Mouse (Mus musculus) hindbrain, embryonic 15.5 days (tissue): ENCODE results near the gene Itgav. TPM values are rescaled to one million over a fixed set of nuclear protein-coding genes. Genes with fewer than 3 reads are reported as not detected.
"Not testable (repeated sequence)": the region's sequence is repeated elsewhere in the genome, so short reads cannot be mapped to it uniquely, and the experiment has no call there.

ENCODE experiments used
- ATAC-seq: fragments of 200-750 bp; cut with Nextera tagmentation; 2 replicates; pipeline ENCODE4 v1.8.0; 2017; ENCODE audit warnings: low read depth, moderate number of reproducible peaks, moderate TSS enrichment; ENCODE audit not compliant: low FRiP score
- H3K27ac ChIP-seq: fragments of 300-500 bp; sonication (generic); replicated peaks from 2 replicates; pipeline ENCODE4 v1.5.1; 2015; ENCODE audit warnings: mild to moderate bottlenecking, inconsistent platforms
- H3K27me3 ChIP-seq: fragments of 300-500 bp; sonication (generic); 2 replicates; pipeline ENCODE4 v1.6.1; 2015; ENCODE audit warnings: control low read depth, inconsistent platforms
- H3K36me3 ChIP-seq: fragments of 300-500 bp; sonication (generic); 2 replicates; pipeline ENCODE4 v1.6.1; 2015; ENCODE audit warnings: control low read depth, inconsistent platforms
- H3K4me1 ChIP-seq: fragments of 300-500 bp; sonication (generic); replicated peaks from 2 replicates; pipeline ENCODE4 v1.6.1; 2015; ENCODE audit warnings: control low read depth, inconsistent platforms
- H3K4me2 ChIP-seq: fragments of 300-500 bp; sonication (generic); 2 replicates; pipeline ENCODE4 v1.6.1; 2015; ENCODE audit warnings: moderate library complexity, mild to moderate bottlenecking, inconsistent platforms
- H3K4me3 ChIP-seq: fragments of 300-500 bp; sonication (generic); 2 replicates; pipeline ENCODE4 v1.5.1; 2015; ENCODE audit warnings: mild to moderate bottlenecking, inconsistent platforms
- H3K9ac ChIP-seq: fragments of 300-500 bp; sonication (generic); 2 replicates; pipeline ENCODE4 v1.6.1; 2015; ENCODE audit warnings: inconsistent platforms
- H3K9me3 ChIP-seq: fragments of 300-500 bp; sonication (generic); 2 replicates; pipeline ENCODE4 v1.6.1; 2016; ENCODE audit warnings: control low read depth, inconsistent platforms
- WGBS: fragments of 180-500 bp; shearing (Covaris S2); methylation state at CpG from one replicate; pipeline ENCODE4 v1.1.7; 2015; 5-methylcytosine and 5-hydroxymethylcytosine counted together
- polyA plus RNA-seq: library from polyadenylated mRNA; unstranded; fragments of >200 nt; fragmentation: Nextera tagmentation; extraction: Ambion mirVana; gene quantifications from 2 replicates; pipeline ENCODE4 v1.2.1, GENCODE M21; 2015

Itgav gene
- polyA plus RNA-seq, 1 experiment from 2014 or later = 26.5 TPM

DNA sequence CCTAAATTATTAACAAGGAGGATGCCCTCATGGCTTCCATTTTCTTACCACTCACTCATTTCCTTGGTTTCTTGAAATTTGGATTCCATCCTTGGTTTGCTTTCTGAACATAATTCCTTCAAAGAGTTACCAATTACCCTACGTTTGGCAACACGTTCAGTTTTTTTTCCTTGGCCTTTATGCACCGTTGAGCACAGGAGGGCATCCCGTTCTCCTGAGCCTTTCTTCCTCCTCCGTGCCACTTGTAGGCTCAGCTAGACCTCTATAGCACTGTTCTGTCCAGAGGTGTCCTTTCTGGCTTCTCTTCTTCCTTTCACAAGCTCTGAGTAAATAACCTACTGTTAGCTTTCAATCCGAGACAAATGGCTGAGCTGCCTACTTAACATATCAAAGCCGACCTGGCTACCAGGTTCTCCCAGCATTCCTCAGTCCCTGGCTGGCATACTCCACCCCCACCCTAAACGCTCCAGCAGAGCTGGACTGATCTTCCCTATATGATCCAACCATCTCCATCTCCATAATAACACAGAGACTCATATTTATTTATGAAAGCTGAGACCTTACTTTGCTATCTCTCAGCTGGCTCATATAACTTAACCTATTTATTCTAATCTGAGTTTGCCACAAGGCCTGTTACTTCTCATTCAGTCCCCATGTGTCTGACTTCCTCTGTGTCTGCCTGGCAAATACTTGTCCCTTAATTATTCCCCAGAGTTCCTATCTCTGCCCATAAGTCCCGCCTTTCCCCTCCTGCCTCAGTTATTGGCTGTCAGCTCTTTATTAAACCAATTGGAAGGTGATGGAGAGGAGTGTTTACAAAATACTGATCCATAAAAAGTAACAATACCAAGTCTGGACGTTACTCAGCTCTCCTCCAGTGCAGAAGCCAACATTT, 31.3 kb upstream of the Itgav start:
- Histone ChIP-seq H3K4me1 (no peaks in the 10 kb centered on the region; the same call in 1 of the 2 replicates), H3K9ac (no peak overlapping the region), H3K4me3 (no peak overlapping the region), H3K27me3 (no peaks in the 10 kb centered on the region), H3K27ac (no peak overlapping the region), H3K4me2 (no peak overlapping the region), H3K36me3 (no peaks in the 10 kb centered on the region), H3K9me3 (peaks cover 7% of the 10 kb centered on the region; the same call in 1 of the 2 replicates)
- 18% methylated on average over 10 of the region's 10 CpGs for WGBS
- no peak for ATAC-seq

DNA sequence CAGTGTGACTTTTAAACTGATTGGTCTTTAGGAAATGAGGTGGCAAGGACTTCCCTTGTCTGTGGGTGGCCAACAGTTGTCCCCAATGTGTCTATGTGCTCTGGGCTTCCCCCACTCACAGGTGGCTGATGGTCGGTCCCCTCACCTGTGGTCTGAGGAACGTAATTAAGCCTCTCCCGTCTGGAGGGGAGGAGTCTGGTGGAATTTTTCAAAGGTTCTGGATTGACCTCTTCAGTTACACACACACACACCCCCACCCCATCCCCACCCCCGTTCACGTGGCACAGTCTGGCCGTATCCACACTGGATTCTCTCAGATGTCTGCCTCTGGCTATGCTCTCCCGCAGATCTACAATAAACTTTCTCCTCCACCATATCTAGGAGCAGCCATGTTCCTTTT, 30.1 kb upstream of the Itgav start:
- no peaks in the 10 kb centered on the region; the same call in 1 of the 2 replicates for H3K4me1 ChIP-seq
- WGBS = 84% methylated on average over 7 of the region's 7 CpGs

DNA sequence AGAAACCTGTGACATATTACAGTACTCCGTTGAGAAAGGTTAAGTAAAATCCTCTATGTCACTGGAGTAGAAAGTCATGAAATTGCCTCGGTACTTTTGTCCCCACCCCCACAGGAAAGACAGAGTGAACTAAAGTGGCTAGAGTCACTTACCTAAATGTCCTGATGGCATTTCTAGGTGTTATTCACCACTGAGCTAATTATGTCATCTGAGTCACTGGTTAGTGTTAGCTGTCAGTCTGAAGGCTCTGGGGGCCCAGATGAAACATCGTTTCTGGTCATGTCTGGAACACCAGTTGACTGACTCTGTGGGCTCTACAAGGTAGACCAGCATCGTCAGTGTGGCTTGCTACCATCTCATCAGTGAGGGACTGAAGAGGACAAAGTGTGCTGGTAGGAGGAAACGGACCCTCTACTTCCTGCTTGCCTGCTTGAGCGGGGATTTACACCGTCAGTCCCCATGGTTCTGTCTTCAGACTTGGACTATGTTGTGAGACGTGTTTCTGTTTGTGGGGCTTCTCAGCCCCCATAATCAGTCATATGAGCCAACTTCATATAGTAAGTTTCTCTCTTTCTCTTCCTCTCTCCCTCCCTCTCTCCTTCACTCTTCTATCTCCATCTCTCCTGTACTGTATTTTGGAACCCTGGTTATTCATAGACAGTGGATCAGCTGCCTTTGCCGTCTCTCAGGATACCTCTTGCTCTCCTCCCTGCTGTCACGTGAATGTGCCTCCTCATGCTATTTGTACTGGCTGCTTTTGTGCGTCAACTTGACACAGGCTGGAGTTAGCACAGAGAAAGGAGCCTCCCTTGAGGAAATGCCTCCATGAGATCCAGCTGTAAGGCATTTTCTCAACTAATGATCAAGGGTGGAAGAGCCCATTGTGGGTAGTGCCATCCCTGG, 28.6 kb upstream of the Itgav start:
- no peaks in the 10 kb centered on the region for H3K36me3 ChIP-seq
- no peak overlapping the region for H3K27ac ChIP-seq
- no peak overlapping the region for H3K9ac ChIP-seq
- no peaks in the 10 kb centered on the region for H3K27me3 ChIP-seq
- H3K9me3 ChIP-seq = no peaks in the 10 kb centered on the region
- WGBS = 78% methylated on average over 11 of the region's 11 CpGs
- no peak overlapping the region for H3K4me2 ChIP-seq
- H3K4me3 ChIP-seq = no peak overlapping the region
- ATAC-seq = no peak
- H3K4me1 ChIP-seq = no peaks in the 10 kb centered on the region; the same call in 1 of the 2 replicates

More for the DNA sequence above, 30.1 kb upstream of the Itgav start:
- no peak for ATAC-seq
- H3K27me3 ChIP-seq = no peaks in the 10 kb centered on the region
- no peak overlapping the region for H3K4me2 ChIP-seq
- H3K4me3 ChIP-seq = no peak overlapping the region
- H3K9ac ChIP-seq = no peak overlapping the region
- no peak overlapping the region for H3K27ac ChIP-seq
- H3K36me3 ChIP-seq = no peaks in the 10 kb centered on the region
- no peaks in the 10 kb centered on the region for H3K9me3 ChIP-seq

DNA sequence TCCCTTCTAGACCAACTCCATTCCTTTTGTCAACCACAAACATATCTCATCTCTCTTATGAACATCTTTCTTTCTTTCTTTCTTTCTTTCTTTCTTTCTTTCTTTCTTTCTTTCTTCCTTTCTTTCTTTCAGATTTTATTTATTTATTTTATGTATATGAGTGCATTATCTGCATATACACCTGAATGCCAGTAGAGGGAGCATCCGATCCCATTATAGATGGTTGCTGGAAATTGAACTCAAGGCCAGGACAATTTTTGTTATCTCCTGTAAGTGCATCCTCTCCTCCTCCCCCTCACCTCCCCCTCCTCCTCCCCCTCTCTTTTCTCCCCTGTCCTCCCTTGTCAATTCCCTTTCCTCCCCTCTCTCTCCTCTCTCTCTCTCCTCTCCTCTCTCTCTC, 25.7 kb upstream of the Itgav start:
- H3K27ac ChIP-seq = no peak overlapping the region
- H3K4me3 ChIP-seq = no peak overlapping the region
- no peaks in the 10 kb centered on the region for H3K9me3 ChIP-seq
- H3K4me1 ChIP-seq = no peaks in the 10 kb centered on the region
- no peaks in the 10 kb centered on the region for H3K36me3 ChIP-seq
- no peak overlapping the region for H3K9ac ChIP-seq
- whole genome bisulfite sequencing = 88% methylated on average over 1 of the region's 1 CpGs
- H3K4me2 ChIP-seq = no peak overlapping the region
- no peaks in the 10 kb centered on the region for H3K27me3 ChIP-seq
- no peak for ATAC-seq

DNA sequence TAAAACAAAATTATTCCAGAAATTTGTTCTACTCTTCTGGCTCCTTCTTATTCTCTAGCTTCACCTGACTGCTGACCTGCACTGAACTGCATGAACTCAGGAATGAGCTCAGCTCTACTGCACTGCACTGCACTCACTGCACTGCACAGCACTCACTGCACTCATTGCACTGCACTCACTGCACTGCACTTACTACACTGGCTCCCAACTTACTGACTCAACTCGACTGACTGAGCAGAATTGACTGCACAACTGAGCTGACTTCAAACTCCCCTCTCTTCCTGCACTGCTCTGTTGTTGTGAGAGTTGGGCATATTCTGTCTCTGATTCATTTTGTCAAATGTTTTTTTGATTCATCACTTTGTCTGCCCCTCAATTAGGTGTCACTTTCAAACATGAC, 24.9 kb upstream of the Itgav start:
- no peak overlapping the region for H3K4me3 ChIP-seq
- no peaks in the 10 kb centered on the region for H3K9me3 ChIP-seq
- no peak overlapping the region for H3K27ac ChIP-seq
- H3K36me3 ChIP-seq = no peaks in the 10 kb centered on the region
- no peaks in the 10 kb centered on the region for H3K4me1 ChIP-seq
- H3K9ac ChIP-seq = no peak overlapping the region
- WGBS = 59% methylated on average over 1 of the region's 1 CpGs
- ATAC-seq = no peak
- H3K27me3 ChIP-seq = no peaks in the 10 kb centered on the region
- no peak overlapping the region for H3K4me2 ChIP-seq

DNA sequence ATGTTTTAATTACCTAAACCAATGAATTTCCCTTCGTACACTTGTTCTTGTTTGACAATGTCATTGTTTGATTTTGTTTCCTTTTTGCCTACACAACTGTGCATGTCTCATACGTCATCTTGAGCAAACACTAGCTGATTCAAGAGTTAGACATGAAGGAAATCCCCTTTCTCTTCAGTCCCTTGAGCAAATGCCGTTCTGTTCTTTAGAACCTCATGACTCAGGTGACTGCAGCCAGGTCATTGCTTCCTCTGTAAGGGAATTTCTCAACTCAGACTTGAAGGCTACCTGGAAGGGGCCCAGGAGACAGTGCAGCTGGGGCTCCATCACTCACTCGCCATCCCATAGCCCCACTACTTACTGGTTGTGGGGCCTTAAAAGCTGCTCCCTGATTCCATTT, 23.5 kb upstream of the Itgav start:
- WGBS = 76% methylated on average over 4 of the region's 4 CpGs
- H3K9me3 ChIP-seq = no peaks in the 10 kb centered on the region
- no peak overlapping the region for H3K4me2 ChIP-seq
- no peaks in the 10 kb centered on the region for H3K27me3 ChIP-seq
- no peak overlapping the region for H3K9ac ChIP-seq
- no peaks in the 10 kb centered on the region for H3K4me1 ChIP-seq
- ATAC-seq = no peak
- H3K4me3 ChIP-seq = no peak overlapping the region
- H3K27ac ChIP-seq = no peak overlapping the region
- no peaks in the 10 kb centered on the region for H3K36me3 ChIP-seq

DNA sequence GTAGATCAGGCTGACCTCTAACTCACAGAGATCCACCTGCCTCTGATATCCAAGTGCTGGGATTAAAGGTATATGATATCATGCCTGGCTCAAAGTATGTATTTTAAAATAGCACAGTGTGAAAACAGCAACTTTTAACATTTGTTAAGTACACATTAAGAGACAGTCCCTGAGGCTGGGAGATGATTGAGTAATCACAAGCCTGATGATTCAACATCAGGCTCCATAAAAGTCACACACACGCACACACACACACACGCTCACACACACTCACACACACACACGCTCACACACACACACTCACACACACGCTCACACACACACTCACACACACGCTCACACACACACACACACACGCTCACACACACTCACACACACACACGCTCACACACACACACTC, 21.8 kb upstream of the Itgav start:
- no peak overlapping the region for H3K4me2 ChIP-seq
- H3K4me1 ChIP-seq = no peaks in the 10 kb centered on the region
- ATAC-seq = no peak
- H3K4me3 ChIP-seq = no peak overlapping the region
- H3K27me3 ChIP-seq = no peaks in the 10 kb centered on the region
- no peaks in the 10 kb centered on the region for H3K36me3 ChIP-seq
- H3K27ac ChIP-seq = no peak overlapping the region
- 97% methylated on average over 7 of the region's 7 CpGs for WGBS
- H3K9ac ChIP-seq = no peak overlapping the region
- no peaks in the 10 kb centered on the region for H3K9me3 ChIP-seq

DNA sequence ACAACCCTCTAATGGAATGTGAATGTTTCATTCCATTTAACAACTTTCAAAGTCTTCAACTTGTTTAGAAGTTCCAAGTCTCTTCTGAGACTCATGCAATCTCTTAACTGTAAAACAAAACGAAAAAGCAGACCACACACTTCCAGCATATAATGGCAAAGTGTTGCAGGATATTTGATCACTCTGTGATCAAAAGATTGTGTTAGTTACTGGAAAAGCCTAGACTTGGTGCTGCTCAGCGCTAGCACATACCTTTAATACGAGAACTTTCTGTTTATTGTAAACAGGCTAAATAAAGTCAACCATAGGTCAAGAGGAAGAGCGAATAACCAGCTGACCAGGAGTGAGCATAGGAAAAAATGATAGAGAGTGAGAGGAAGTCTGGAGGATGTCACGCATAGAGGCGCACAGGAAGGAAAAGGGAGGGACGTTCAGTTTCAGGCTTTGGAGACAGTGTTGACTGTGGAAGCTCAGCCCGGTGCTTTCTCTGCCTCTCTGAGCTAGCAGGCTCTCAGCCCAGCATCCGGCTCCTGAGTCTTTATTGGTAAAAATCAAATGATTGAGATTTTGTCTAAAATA, 18.5 kb upstream of the Itgav start:
- no peak overlapping the region for H3K4me2 ChIP-seq
- H3K4me1 ChIP-seq = no peaks in the 10 kb centered on the region
- no peak overlapping the region for H3K4me3 ChIP-seq
- no peaks in the 10 kb centered on the region for H3K9me3 ChIP-seq
- no peaks in the 10 kb centered on the region for H3K36me3 ChIP-seq
- H3K27ac ChIP-seq = no peak overlapping the region
- no peak overlapping the region for H3K9ac ChIP-seq
- WGBS = 88% methylated on average over 9 of the region's 9 CpGs
- no peak for ATAC-seq
- H3K27me3 ChIP-seq = no peaks in the 10 kb centered on the region

DNA sequence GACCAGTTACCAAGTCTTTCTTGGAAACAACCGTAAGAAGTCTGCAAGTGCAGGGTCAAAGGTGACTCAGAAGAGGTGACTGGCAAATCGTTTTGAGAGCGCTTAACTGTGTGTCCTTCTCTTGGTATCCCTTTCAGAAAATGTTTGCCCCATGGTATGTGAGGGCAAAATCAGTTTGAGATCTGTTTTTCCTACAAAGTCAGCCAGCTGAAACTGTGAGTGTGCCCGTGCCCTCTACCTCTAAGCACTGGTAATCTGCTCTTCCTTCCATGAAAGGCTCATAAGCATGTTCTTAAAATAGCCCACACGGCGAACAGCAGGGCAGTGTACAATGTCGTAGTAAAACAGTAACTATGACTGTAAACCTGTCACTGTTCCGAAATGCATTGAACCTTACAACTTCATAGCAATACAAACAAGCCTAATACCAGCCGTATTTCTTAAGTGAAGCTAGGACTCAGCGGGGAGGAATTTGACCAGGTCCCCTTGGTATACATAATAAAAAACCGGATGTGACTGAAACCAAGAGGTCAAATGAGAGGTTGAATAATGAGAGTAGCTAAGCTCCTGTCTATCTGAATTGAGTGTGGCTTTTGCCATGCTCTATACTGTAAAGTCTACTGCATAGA, 14.2 kb upstream of the Itgav start:
- Histone ChIP-seq H3K27me3 (no peaks in the 10 kb centered on the region), H3K9me3 (no peaks in the 10 kb centered on the region), H3K27ac (no peak overlapping the region), H3K36me3 (no peaks in the 10 kb centered on the region), H3K4me1 (no peaks in the 10 kb centered on the region), H3K4me2 (no peak overlapping the region), H3K9ac (no peak overlapping the region), H3K4me3 (no peak overlapping the region)
- ATAC-seq = no peak
- WGBS = 69% methylated on average over 11 of the region's 11 CpGs

DNA sequence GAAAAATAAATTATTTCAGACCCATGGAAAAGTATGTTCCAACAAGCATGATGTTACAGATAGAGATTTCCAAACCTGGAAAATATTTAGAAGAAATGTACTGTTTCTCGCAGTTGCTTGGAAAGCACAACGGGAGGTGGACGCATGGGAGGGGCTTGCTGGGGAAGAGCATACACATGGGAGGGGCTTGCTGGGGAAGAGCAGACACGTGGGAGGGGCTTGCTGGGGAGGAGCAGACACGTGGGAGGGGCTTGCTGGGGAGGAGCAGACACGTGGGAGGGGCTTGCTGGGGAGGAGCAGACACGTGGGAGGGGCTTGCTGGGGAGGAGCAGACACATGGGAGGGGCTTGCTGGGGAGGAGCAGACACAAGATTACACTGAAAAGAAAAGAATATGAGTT, 10.9 kb upstream of the Itgav start:
- not testable (repeated sequence) for H3K36me3 ChIP-seq, ATAC-seq, H3K4me2 ChIP-seq, H3K27ac ChIP-seq, H3K27me3 ChIP-seq, H3K9me3 ChIP-seq, H3K9ac ChIP-seq, H3K4me3 ChIP-seq, H3K4me1 ChIP-seq
- WGBS = 74% methylated on average over 7 of the region's 7 CpGs

DNA sequence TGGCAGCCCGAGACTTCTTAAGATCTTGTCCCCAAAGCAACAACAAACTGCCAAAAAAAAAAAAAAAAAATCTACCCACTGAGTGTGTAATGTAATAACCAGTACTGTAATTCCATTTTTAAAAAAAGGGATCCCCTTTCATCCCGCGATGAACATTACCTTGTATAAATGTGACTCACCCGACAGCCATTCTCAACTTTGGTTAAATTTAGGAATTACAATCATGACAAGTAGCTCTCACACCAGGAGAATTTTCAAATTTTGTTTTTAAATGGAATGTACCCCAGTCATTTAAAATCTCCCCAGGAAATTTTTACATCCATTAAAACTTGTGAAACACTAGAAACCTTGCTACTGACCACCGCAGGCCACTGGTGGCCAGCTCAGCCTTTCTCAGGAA, 10.3 kb upstream of the Itgav start:
- Histone ChIP-seq H3K27ac (no peak overlapping the region), H3K27me3 (no peaks in the 10 kb centered on the region), H3K9me3 (no peaks in the 10 kb centered on the region), H3K4me2 (no peak overlapping the region), H3K4me3 (no peak overlapping the region), H3K4me1 (no peaks in the 10 kb centered on the region), H3K36me3 (no peaks in the 10 kb centered on the region), H3K9ac (no peak overlapping the region)
- no peak for ATAC-seq
- 91% methylated on average over 5 of the region's 5 CpGs for WGBS
